Mouse (Mus musculus): ENCODE measurements around the gene Smn1. TPM values are rescaled to one million over a fixed set of nuclear protein-coding genes. Genes with fewer than 3 reads are reported as not detected.

Gene Smn1
- 4.4 TPM in 2 replicates for polyA plus RNA-seq (2012; rRNA removed)

GRCm38 (mm10) chr13:100124423-100125257 lies at the start of gene Smn1:
TSS of gene Smn1 (plus strand) at chr13:100124852.

DNA sequence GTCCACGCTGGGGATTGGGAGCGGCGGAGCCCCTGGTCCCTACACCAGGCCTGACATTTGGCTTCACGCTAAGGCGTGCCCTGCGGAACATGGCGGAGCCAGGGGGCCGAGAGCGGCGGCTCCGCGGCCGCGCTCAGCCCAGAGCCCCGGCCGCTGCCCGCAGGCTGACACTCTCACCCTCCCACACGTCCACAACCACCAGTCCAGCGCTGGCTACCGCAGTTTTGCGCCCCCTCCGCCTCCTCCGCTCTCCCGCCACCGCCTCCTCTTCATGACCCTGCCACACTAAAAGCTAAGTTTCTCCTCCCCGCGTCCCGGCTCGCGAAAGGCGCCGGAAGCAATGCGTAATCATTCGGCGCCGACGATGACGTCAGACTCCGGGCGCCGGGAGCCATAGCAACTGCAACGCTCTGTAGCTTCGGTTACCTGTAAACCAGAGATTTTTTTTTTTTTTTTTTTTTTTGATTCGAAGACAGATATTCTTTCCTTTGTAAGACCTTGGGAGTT lies 20.9 kb upstream of the Smn1 start, which contains the start of gene Bdp1:
TSS of gene Bdp1 (minus strand) at position 323 of the 507 bp plus-strand sequence.

DNA sequence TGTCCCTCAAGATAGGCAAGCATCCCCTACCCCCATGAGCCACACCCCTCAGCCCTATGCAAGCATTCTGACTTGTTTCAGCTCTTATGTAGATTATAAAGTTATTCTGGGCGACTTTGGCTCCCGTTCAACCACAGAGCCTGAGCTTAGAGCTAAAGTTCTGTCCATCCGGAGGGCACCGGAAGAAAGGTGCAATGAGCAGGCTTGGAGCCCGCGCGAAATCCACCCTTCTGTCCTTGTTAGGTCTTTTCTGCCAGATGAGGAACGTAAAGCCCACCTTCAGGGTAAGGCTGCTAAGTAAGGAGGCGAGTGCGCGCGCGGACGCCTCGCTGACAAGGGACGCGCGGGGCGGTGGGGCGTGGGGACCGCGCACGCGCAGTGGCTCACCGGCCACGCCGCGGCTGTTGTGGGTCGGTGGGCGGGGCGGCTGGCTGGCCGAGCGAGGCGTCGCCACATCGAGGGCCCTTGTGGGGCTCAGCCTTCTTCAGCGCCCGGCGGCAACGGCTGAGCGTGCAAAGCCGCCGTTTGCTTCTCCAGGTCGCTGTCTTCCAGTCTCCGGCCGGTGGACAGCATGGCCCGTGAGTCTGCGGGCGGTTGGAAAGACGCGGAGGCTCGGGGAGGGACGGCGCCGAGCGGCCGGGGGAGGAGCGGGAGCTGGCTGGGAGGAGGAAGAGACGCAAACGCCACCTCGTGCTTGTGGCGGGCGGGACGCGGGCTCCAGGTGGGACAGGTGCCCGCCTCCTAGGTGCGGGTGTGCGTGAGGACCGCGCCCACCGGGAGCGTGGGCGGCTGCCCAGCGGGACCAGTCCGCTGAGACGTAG lies 16.8 kb upstream of the Smn1 start, which contains the start of gene Serf1:
TSS of gene Serf1 (plus strand) at position 361 of the 821 bp plus-strand sequence.

Other genes starting within 250 kb of the Smn1 start
- 5.7 and 7.0 TPM in 2 replicates for gene Cartpt, start 223.8 kb upstream of the Smn1 start, polyA plus RNA-seq (2012; rRNA removed)
- gene Mccc2, start 109.2 kb upstream of the Smn1 start, polyA plus RNA-seq (2012; rRNA removed) = 18.2 and 25.2 TPM in 2 replicates
- 0.24 and 1.1 TPM in 2 replicates for gene Bdp1, start 20.8 kb upstream of the Smn1 start, polyA plus RNA-seq (2012; rRNA removed)
- gene Serf1, start 16.8 kb upstream of the Smn1 start, polyA plus RNA-seq (2012; rRNA removed) = 5.5 and 9.2 TPM in 2 replicates
- 1.00 and 1.2 TPM in 2 replicates for gene Naip2, start 77.2 kb downstream of the Smn1 start, polyA plus RNA-seq (2012; rRNA removed)
- 0.33 and 1.4 TPM in 2 replicates for gene Naip5, start 121.5 kb downstream of the Smn1 start, polyA plus RNA-seq (2012; rRNA removed)
- 0.90 and 3.4 TPM in 2 replicates for gene Naip6, start 192.8 kb downstream of the Smn1 start, polyA plus RNA-seq (2012; rRNA removed)

Measured in stomach, adult 2 months (tissue).